Mouse (Mus musculus) forebrain, embryonic 15.5 days (tissue): Measurements from ENCODE around the gene Rnf34. TPM values are rescaled to one million over a fixed set of nuclear protein-coding genes. Genes with fewer than 3 reads are reported as not detected.

Experiments used
- ATAC-seq: fragments of 200-750 bp; cut with Nextera tagmentation; replicated peaks from 2 replicates; pipeline ENCODE4 v1.8.0; 2017; ENCODE audit warnings: mild to moderate bottlenecking, moderate TSS enrichment, moderate library complexity
- H3K27ac ChIP-seq: fragments of 300-500 bp; sonication (generic); replicated peaks from 2 replicates; pipeline ENCODE4 v1.5.1; 2015; ENCODE audit warnings: mild to moderate bottlenecking, inconsistent platforms
- H3K27me3 ChIP-seq: fragments of 300-500 bp; sonication (generic); 2 replicates; pipeline ENCODE4 v1.6.1; 2015; ENCODE audit warnings: inconsistent platforms
- H3K36me3 ChIP-seq: fragments of 300-500 bp; sonication (generic); 2 replicates; pipeline ENCODE4 v1.6.1; 2015; ENCODE audit warnings: mild to moderate bottlenecking, inconsistent platforms
- H3K4me1 ChIP-seq: fragments of 300-500 bp; sonication (generic); 2 replicates; pipeline ENCODE4 v1.6.1; 2015; ENCODE audit warnings: inconsistent platforms
- H3K4me2 ChIP-seq: fragments of 300-500 bp; sonication (generic); replicated peaks from 2 replicates; pipeline ENCODE4 v1.6.1; 2015; ENCODE audit warnings: mild to moderate bottlenecking, inconsistent platforms
- H3K4me3 ChIP-seq: fragments of 300-500 bp; sonication (generic); 2 replicates; pipeline ENCODE4 v1.5.1; 2015; ENCODE audit warnings: mild to moderate bottlenecking, inconsistent platforms
- H3K9ac ChIP-seq: fragments of 300-500 bp; sonication (generic); replicated peaks from 2 replicates; pipeline ENCODE4 v1.6.1; 2015; ENCODE audit warnings: mild to moderate bottlenecking, inconsistent platforms
- H3K9me3 ChIP-seq: fragments of 300-500 bp; sonication (generic); 2 replicates; pipeline ENCODE4 v1.6.1; 2016; ENCODE audit warnings: inconsistent platforms
- WGBS: fragments of 180-500 bp; shearing (Covaris S2); methylation state at CpG from one replicate; pipeline ENCODE4 v1.1.7; 2015; ENCODE audit warnings: mixed read lengths; 5-methylcytosine and 5-hydroxymethylcytosine counted together
- polyA plus RNA-seq: library from polyadenylated mRNA; unstranded; fragments of >200 nt; fragmentation: Nextera tagmentation; extraction: Ambion mirVana; gene quantifications from 2 replicates; pipeline ENCODE4 v1.2.1, GENCODE M21; 2015

The Rnf34 gene
- polyA plus RNA-seq, result 50.9 and 52.9 TPM in 2 replicates

GRCm38 (mm10) chr5:122849521-122850318 lies at the start of gene Rnf34:
Gene Rnf34, plus strand, starts transcription at chr5:122850048.
- H3K4me2 ChIP-seq, result peak within 1 kb of the TSS; percentile 97
- peak within 1 kb of the TSS; percentile 95 for H3K27ac ChIP-seq
- no peaks in the 10 kb centered on the region for H3K9me3 ChIP-seq
- peaks cover 25% of the 10 kb centered on the region for H3K4me1 ChIP-seq
- peak within 1 kb of the TSS; percentile 99 for H3K4me3 ChIP-seq
- no peaks in the 10 kb centered on the region for H3K36me3 ChIP-seq
- peak; percentile 100 for ATAC-seq
- H3K9ac ChIP-seq, result peak within 1 kb of the TSS; percentile 98
- 1% methylated on average over 59 of the region's 61 CpGs for WGBS
- H3K27me3 ChIP-seq, result no peaks in the 10 kb centered on the region

GRCm38 (mm10) chr5:122800345-122801010 lies 49.4 kb upstream of the Rnf34 start:
- peak overlapping the region; percentile 81 for H3K27ac ChIP-seq
- 70% methylated on average over 13 of the region's 13 CpGs for whole genome bisulfite sequencing

GRCm38 (mm10) chr5:122801684-122802083 lies 48.2 kb upstream of the Rnf34 start:
- H3K4me2 ChIP-seq, result no peak overlapping the region
- no peak overlapping the region for H3K4me3 ChIP-seq
- no peaks in the 10 kb centered on the region for H3K27me3 ChIP-seq
- H3K9ac ChIP-seq, result no peak overlapping the region
- H3K27ac ChIP-seq, result no peak overlapping the region
- H3K4me1 ChIP-seq, result peaks cover 26% of the 10 kb centered on the region
- no peaks in the 10 kb centered on the region for H3K9me3 ChIP-seq
- WGBS, result 94% methylated on average over 8 of the region's 8 CpGs
- H3K36me3 ChIP-seq, result peaks cover 94% of the 10 kb centered on the region
- ATAC-seq, result no peak

More at GRCm38 (mm10) chr5:122800345-122801010, 49.4 kb upstream of the Rnf34 start:
- ATAC-seq, result no peak
- Histone ChIP-seq H3K36me3 (peaks cover 92% of the 10 kb centered on the region), H3K4me3 (no peak overlapping the region), H3K9me3 (no peaks in the 10 kb centered on the region), H3K9ac (no peak overlapping the region), H3K4me2 (no peak overlapping the region), H3K27me3 (no peaks in the 10 kb centered on the region), H3K4me1 (peaks cover 26% of the 10 kb centered on the region)

GRCm38 (mm10) chr5:122802706-122803105 lies 47.1 kb upstream of the Rnf34 start:
- peaks cover 98% of the 10 kb centered on the region for H3K36me3 ChIP-seq
- 84% methylated on average over 9 of the region's 9 CpGs for WGBS
- H3K4me1 ChIP-seq, result peaks cover 26% of the 10 kb centered on the region
- H3K9me3 ChIP-seq, result no peaks in the 10 kb centered on the region
- H3K27me3 ChIP-seq, result no peaks in the 10 kb centered on the region
- no peak for ATAC-seq
- no peak overlapping the region for H3K27ac ChIP-seq
- H3K4me2 ChIP-seq, result no peak overlapping the region
- H3K4me3 ChIP-seq, result no peak overlapping the region
- H3K9ac ChIP-seq, result no peak overlapping the region

GRCm38 (mm10) chr5:122805503-122805902 lies 44.3 kb upstream of the Rnf34 start:
- no peak overlapping the region for H3K9ac ChIP-seq
- H3K4me3 ChIP-seq, result no peak overlapping the region
- no peak overlapping the region for H3K27ac ChIP-seq
- no peak overlapping the region for H3K4me2 ChIP-seq
- no peak for ATAC-seq
- no peaks in the 10 kb centered on the region for H3K4me1 ChIP-seq
- WGBS, result 56% methylated on average over 3 of the region's 3 CpGs
- H3K36me3 ChIP-seq, result peaks cover 90% of the 10 kb centered on the region
- no peaks in the 10 kb centered on the region for H3K27me3 ChIP-seq
- no peaks in the 10 kb centered on the region for H3K9me3 ChIP-seq

GRCm38 (mm10) chr5:122811364-122812079 lies 38.3 kb upstream of the Rnf34 start:
- Histone ChIP-seq H3K4me2 (no peak overlapping the region), H3K4me3 (no peak overlapping the region), H3K36me3 (peaks cover 83% of the 10 kb centered on the region), H3K9me3 (no peaks in the 10 kb centered on the region), H3K4me1 (no peaks in the 10 kb centered on the region), H3K9ac (no peak overlapping the region), H3K27ac (no peak overlapping the region), H3K27me3 (no peaks in the 10 kb centered on the region)
- 90% methylated on average over 9 of the region's 9 CpGs for WGBS
- no peak for ATAC-seq

GRCm38 (mm10) chr5:122812699-122813098 lies 37.1 kb upstream of the Rnf34 start:
- WGBS, result 89% methylated on average over 3 of the region's 3 CpGs
- no peak overlapping the region for H3K9ac ChIP-seq
- H3K36me3 ChIP-seq, result peaks cover 83% of the 10 kb centered on the region
- no peaks in the 10 kb centered on the region for H3K4me1 ChIP-seq
- no peak for ATAC-seq
- no peak overlapping the region for H3K4me2 ChIP-seq
- H3K27ac ChIP-seq, result no peak overlapping the region
- no peaks in the 10 kb centered on the region for H3K9me3 ChIP-seq
- no peaks in the 10 kb centered on the region for H3K27me3 ChIP-seq
- H3K4me3 ChIP-seq, result no peak overlapping the region

DNA sequence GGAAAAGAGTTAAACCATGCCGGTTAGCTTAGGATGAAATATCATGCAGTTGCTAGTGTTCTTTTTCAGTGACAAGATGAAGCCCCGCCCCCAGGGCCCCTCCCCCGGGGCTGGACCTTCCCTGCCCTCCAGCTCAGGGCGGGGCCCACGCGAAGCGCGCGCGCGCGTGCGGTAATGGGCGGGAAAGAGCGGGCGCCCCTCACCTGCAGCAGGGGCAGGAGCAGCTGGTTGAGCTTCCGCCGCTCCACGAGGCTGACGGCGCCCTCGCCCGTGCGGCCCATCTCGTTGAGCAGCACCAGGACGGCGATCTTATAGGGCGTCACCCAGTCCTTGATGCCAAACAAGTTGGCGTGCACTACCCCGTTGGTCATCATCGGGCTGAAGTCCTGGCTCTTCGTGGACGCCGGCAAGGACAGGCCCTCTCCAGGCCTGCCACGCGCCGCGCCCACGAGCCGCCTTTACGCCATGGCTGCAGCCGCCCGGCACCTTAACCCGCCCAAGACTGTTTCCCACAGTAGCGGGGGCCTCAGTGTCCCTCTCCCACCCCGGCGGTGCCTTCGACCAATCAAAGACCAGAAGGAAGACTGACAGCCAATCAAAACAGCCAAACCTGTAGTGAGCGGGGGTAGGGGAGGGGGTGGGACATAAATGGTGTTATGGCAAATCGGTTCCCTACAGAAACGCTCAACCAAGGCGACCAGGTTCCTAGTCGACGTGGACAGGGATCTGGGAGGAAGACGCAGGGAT lies 28.9 kb upstream of the Rnf34 start, which contains the start of gene Anapc5:
Anapc5 (minus strand) TSS at position 563 of the 747 bp plus-strand sequence.
- Histone ChIP-seq H3K27me3 (no peaks in the 10 kb centered on the region), H3K9ac (peak within 1 kb of the TSS; percentile 87), H3K4me2 (peak within 1 kb of the TSS; percentile 56), H3K4me3 (peak within 1 kb of the TSS; percentile 82), H3K36me3 (peaks cover 31% of the 10 kb centered on the region), H3K27ac (peak within 1 kb of the TSS; percentile 96), H3K9me3 (no peaks in the 10 kb centered on the region), H3K4me1 (peaks cover 19% of the 10 kb centered on the region)
- WGBS, result under 1% methylated on average over 55 of the region's 55 CpGs
- ATAC-seq, result peak; percentile 100

DNA sequence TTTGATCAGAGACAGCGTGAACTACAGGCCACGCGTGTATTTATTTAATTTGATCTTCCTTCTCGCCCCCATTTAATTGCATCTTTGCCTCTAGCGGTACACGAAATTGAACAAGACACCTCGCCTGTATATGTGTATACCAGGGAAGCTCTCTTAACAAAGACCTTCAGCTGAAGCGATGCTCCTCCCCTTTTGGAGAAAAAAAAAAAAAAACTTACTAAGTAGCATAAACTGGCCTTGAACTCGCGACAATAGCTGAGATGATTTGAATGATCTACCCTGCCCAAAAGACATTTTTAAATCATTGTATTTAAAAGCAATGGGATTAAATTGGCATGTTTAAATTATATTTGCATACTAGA lies 28.3 kb upstream of the Rnf34 start:
- peak overlapping the region; percentile 56 for H3K4me2 ChIP-seq
- WGBS, result under 1% methylated on average over 10 of the region's 10 CpGs
- peak overlapping the region; percentile 82 for H3K4me3 ChIP-seq
- no peaks in the 10 kb centered on the region for H3K27me3 ChIP-seq
- peak overlapping the region; percentile 63 for H3K9ac ChIP-seq
- H3K4me1 ChIP-seq, result peaks cover 19% of the 10 kb centered on the region
- no peaks in the 10 kb centered on the region for H3K9me3 ChIP-seq
- H3K27ac ChIP-seq, result peak overlapping the region; percentile 96
- peak; percentile 70 for ATAC-seq
- peaks cover 27% of the 10 kb centered on the region for H3K36me3 ChIP-seq

GRCm38 (mm10) chr5:122822441-122822840 lies 27.4 kb upstream of the Rnf34 start:
- no peak overlapping the region for H3K27ac ChIP-seq
- no peak for ATAC-seq
- no peaks in the 10 kb centered on the region for H3K9me3 ChIP-seq
- H3K4me1 ChIP-seq, result peaks cover 19% of the 10 kb centered on the region
- H3K36me3 ChIP-seq, result peaks cover 18% of the 10 kb centered on the region
- H3K27me3 ChIP-seq, result no peaks in the 10 kb centered on the region
- 91% methylated on average over 4 of the region's 4 CpGs for WGBS
- H3K9ac ChIP-seq, result no peak overlapping the region
- no peak overlapping the region for H3K4me3 ChIP-seq
- H3K4me2 ChIP-seq, result no peak overlapping the region

- ATAC-seq, result no peak
- Histone ChIP-seq H3K27ac (no peak overlapping the region), H3K27me3 (no peaks in the 10 kb centered on the region), H3K4me2 (no peak overlapping the region), H3K4me1 (peaks cover 16% of the 10 kb centered on the region), H3K36me3 (peaks cover 4% of the 10 kb centered on the region; the same call in 1 of the 2 replicates), H3K9ac (no peak overlapping the region), H3K4me3 (no peak overlapping the region), H3K9me3 (no peaks in the 10 kb centered on the region)
- 50% methylated on average over 1 of the region's 1 CpGs for WGBS
Observed at GRCm38 (mm10) chr5:122823976-122824375, 25.9 kb upstream of the Rnf34 start.
